ENCODE assay signal across 8 mouse cellular contexts in genomic region chr10:81395127-81395526, GRCm38 (mm10). TPM values are rescaled to one million over a fixed set of nuclear protein-coding genes. Genes with fewer than 3 reads are reported as not detected.
DNase-seq lines count a peak whose midpoint lies in the region; ATAC-seq and TF ChIP-seq lines count a peak whose summit lies in the region.

No protein-coding gene starts in this region.

- no peak overlapping the region for H3K9ac ChIP-seq in lung, postnatal 0 days (replicated peaks; ENCODE audit: low read depth)

- WGBS in heart, embryonic 10.5 days: 8% methylated on average over 5 of the region's 5 CpGs
- 26% methylated on average over 5 of the region's 5 CpGs for WGBS in thymus, adult 2 months
- 13% methylated on average over 5 of the region's 5 CpGs for WGBS in lung, postnatal 0 days

- H3K27ac ChIP-seq in heart, embryonic 10.5 days: no peak overlapping the region
- no peak overlapping the region for H3K27ac ChIP-seq in thymus, adult 2 months (ENCODE audit: control insufficient read depth, insufficient read depth, low read length)
- no peak overlapping the region for H3K27ac ChIP-seq in lung, postnatal 0 days (ENCODE audit: low read length)

- peaks cover 26% of the 10 kb centered on the region for H3K36me3 ChIP-seq in heart, embryonic 10.5 days
- no peaks in the 10 kb centered on the region for H3K36me3 ChIP-seq in thymus, adult 2 months (ENCODE audit: control insufficient read depth, insufficient read depth, low read length)
- peaks cover 18% of the 10 kb centered on the region; the same call in 1 of the 2 replicates for H3K36me3 ChIP-seq in lung, postnatal 0 days (ENCODE audit: insufficient read depth, low read length)
- no peaks in the 10 kb centered on the region; the same call in 1 of the 2 replicates for H3K36me3 ChIP-seq in splenic B cell, adult 2 months (ENCODE audit: control insufficient read depth, insufficient read depth, low read length, poor library complexity, severe bottlenecking)

- intact Hi-C loops in heart, postnatal 36 days (cut with DNase I): loop anchor here (2.0 kb wide), 1 partner anchor 46 kb away; no protein-coding TSS in a partner anchor

- H3K4me3 ChIP-seq in heart, embryonic 10.5 days: no peak overlapping the region
- no peak overlapping the region for H3K4me3 ChIP-seq in thymus, adult 2 months (ENCODE audit: control insufficient read depth, insufficient read depth, low read length)
- H3K4me3 ChIP-seq in lung, postnatal 0 days (ENCODE audit: low read depth, low read length): no peak overlapping the region

- TF ChIP-seq POLR2A in thymus, adult 2 months (IDR thresholded peaks at IDR 0.05; ENCODE audit: control insufficient read depth, extremely low read depth, insufficient read depth, low read length, poor library complexity): no peak

- ATAC-seq in lung, postnatal 0 days: peak; percentile 25

- H3K4me1 ChIP-seq in heart, embryonic 10.5 days: peaks cover 35% of the 10 kb centered on the region
- H3K4me1 ChIP-seq in thymus, adult 2 months (replicated peaks; ENCODE audit: control insufficient read depth, insufficient read depth, low read length): peaks cover 27% of the 10 kb centered on the region
- peaks cover 5% of the 10 kb centered on the region for H3K4me1 ChIP-seq in lung, postnatal 0 days (ENCODE audit: insufficient read depth, low read depth, low read length)

- no peak for TF ChIP-seq EP300 in lung, postnatal 0 days (IDR thresholded peaks at IDR 0.05)

- H3K27me3 ChIP-seq in heart, embryonic 10.5 days (ENCODE audit: insufficient read depth, poor library complexity, severe bottlenecking): peaks cover 28% of the 10 kb centered on the region
- no peaks in the 10 kb centered on the region for H3K27me3 ChIP-seq in thymus, adult 2 months (ENCODE audit: control insufficient read depth, insufficient read depth, low read length)
- H3K27me3 ChIP-seq in lung, postnatal 0 days (replicated peaks; ENCODE audit: insufficient read depth, low read length): no peaks in the 10 kb centered on the region
- no peaks in the 10 kb centered on the region for H3K27me3 ChIP-seq in splenic B cell, adult 2 months (ENCODE audit: control insufficient read depth, insufficient read depth, low read length, poor library complexity, severe bottlenecking)

- H3K4me2 ChIP-seq in lung, postnatal 0 days (replicated peaks; ENCODE audit: low read depth, low read length): no peak overlapping the region

- DNase-seq in heart, adult 18-20 months: peak; percentile 68 to 86
- DNase-seq in heart, embryonic 10.5 days (ENCODE audit: low spot score): no peak
- DNase-seq in thymus, adult 2 months: peak; percentile 67
- no peak for DNase-seq in thymus, adult 18-20 months
- peak; percentile 90 to 95 for DNase-seq in cerebellum, postnatal 10 days
- DNase-seq in heart, postnatal 36 days: peak; percentile 78 to 86
- peak; percentile 63 for DNase-seq in lung, postnatal 0 days (ENCODE audit: low spot score)
- peak; percentile 86 for DNase-seq in splenic B cell, adult 2 months (ENCODE audit: low read depth, low spot score)

- TF ChIP-seq CTCF in thymus, adult 2 months (IDR thresholded peaks at IDR 0.05; ENCODE audit: borderline replicate concordance, control insufficient read depth, extremely low read depth, insufficient read depth, low read length, poor library complexity): peak; percentile 91; the same call in 1 of the 2 replicates
- peak; percentile 96 for TF ChIP-seq CTCF in lung, postnatal 0 days (IDR thresholded peaks at IDR 0.05)

- no peaks in the 10 kb centered on the region for H3K9me3 ChIP-seq in heart, embryonic 10.5 days
- H3K9me3 ChIP-seq in lung, postnatal 0 days (ENCODE audit: low read length): no peaks in the 10 kb centered on the region

RNA-seq across cellular contexts. Expression of gene Smim24, which starts 2.3 kb away (rescaled TPM):
- 1 to 10 TPM; 1.9 to 2.2 TPM for total RNA-seq in heart, adult 18-20 months (2021)
- polyA plus RNA-seq in heart, embryonic 10.5 days (2016; fragmentation: Nextera tagmentation; extraction: Ambion mirVana): 3.4 and 4.0 TPM in 2 replicates
- 49.7 and 51.1 TPM in 2 replicates for polyA plus RNA-seq in thymus, adult 2 months (2012; rRNA removed)
- total RNA-seq in heart, postnatal 36 days (2021): 1 to 10 TPM; 2.2 to 2.4 TPM
- 3.1 and 3.6 TPM in 2 replicates for polyA plus RNA-seq in lung, postnatal 0 days (2015; fragmentation: Nextera tagmentation; extraction: Ambion mirVana)

RNA-seq across cellular contexts. Expression of gene Gm48552, which starts 6.3 kb away (rescaled TPM):
- under 1 TPM in 1 of 2 experiments, not detected in 1; 0.51 TPM for total RNA-seq in heart, adult 18-20 months (2021)
- polyA plus RNA-seq in heart, embryonic 10.5 days (2016; fragmentation: Nextera tagmentation; extraction: Ambion mirVana): 1.1 and 1.7 TPM in 2 replicates
- 7.5 and 8.4 TPM in 2 replicates for polyA plus RNA-seq in thymus, adult 2 months (2012; rRNA removed)
- under 1 TPM in 1 of 2 experiments, not detected in 1; 0.62 TPM for total RNA-seq in heart, postnatal 36 days (2021)
- 0.20 and 0.63 TPM in 2 replicates for polyA plus RNA-seq in lung, postnatal 0 days (2015; fragmentation: Nextera tagmentation; extraction: Ambion mirVana)

RNA-seq across cellular contexts. Expression of gene Gm48551, which starts 10.9 kb away (rescaled TPM):
- 1 to 10 TPM in 1 of 2 experiments, under 1 TPM in 1; 0.65 to 2.3 TPM for total RNA-seq in heart, adult 18-20 months (2021)
- 2.2 and 3.1 TPM in 2 replicates for polyA plus RNA-seq in heart, embryonic 10.5 days (2016; fragmentation: Nextera tagmentation; extraction: Ambion mirVana)
- polyA plus RNA-seq in thymus, adult 2 months (2012; rRNA removed): 4.1 and 5.3 TPM in 2 replicates
- total RNA-seq in heart, postnatal 36 days (2021): 1 to 10 TPM; 1.1 to 2.0 TPM
- 2.4 and 3.0 TPM in 2 replicates for polyA plus RNA-seq in lung, postnatal 0 days (2015; fragmentation: Nextera tagmentation; extraction: Ambion mirVana)

RNA-seq across cellular contexts. Expression of gene Dohh, which starts 10.9 kb away (rescaled TPM):
- total RNA-seq in heart, adult 18-20 months (2021): 10 to 100 TPM; 49.9 to 59.6 TPM
- polyA plus RNA-seq in heart, embryonic 10.5 days (2016; fragmentation: Nextera tagmentation; extraction: Ambion mirVana): 100 and 105 TPM in 2 replicates
- 119 and 123 TPM in 2 replicates for polyA plus RNA-seq in thymus, adult 2 months (2012; rRNA removed)
- total RNA-seq in heart, postnatal 36 days (2021): 10 to 100 TPM; 50.3 to 52.2 TPM
- 49.4 and 55.2 TPM in 2 replicates for polyA plus RNA-seq in lung, postnatal 0 days (2015; fragmentation: Nextera tagmentation; extraction: Ambion mirVana)

RNA-seq across cellular contexts. Expression of gene Fzr1, which starts 16.8 kb away (rescaled TPM):
- 10 to 100 TPM; 27.6 to 35.6 TPM for total RNA-seq in heart, adult 18-20 months (2021)
- 105 and 117 TPM in 2 replicates for polyA plus RNA-seq in heart, embryonic 10.5 days (2016; fragmentation: Nextera tagmentation; extraction: Ambion mirVana)
- polyA plus RNA-seq in thymus, adult 2 months (2012; rRNA removed): 181 and 201 TPM in 2 replicates
- 10 to 100 TPM; 27.8 to 29.4 TPM for total RNA-seq in heart, postnatal 36 days (2021)
- polyA plus RNA-seq in lung, postnatal 0 days (2015; fragmentation: Nextera tagmentation; extraction: Ambion mirVana): 39.5 and 39.7 TPM in 2 replicates

Comparison
In these comparisons a context has a peak if more than half of its experiments do, and no peak if none do; other contexts are left out.
1. DNase-seq: peak in heart, adult 18-20 months (2 of 2), thymus, adult 2 months (single experiment), cerebellum, postnatal 10 days (2 of 2), heart, postnatal 36 days (2 of 2), lung, postnatal 0 days (single experiment) and splenic B cell, adult 2 months (single experiment); none in heart, embryonic 10.5 days (single experiment) and thymus, adult 18-20 months (0 of 2).
2. RNA of gene Smim24, which starts 2.3 kb away (polyA plus RNA-seq): 49.7 to 51.1 TPM in thymus, adult 2 months; 3.4 to 4.0 TPM in heart, embryonic 10.5 days and 3.1 to 3.6 TPM in lung, postnatal 0 days; every median in the first group is over 10 times any median in the second.